Mouse (Mus musculus): ENCODE data around the gene Mgat5. TPM values are rescaled to one million over a fixed set of nuclear protein-coding genes. Genes with fewer than 3 reads are reported as not detected.

Mgat5 gene
- polyA plus RNA-seq, 2 experiments: 6.6 to 8.4 TPM

DNA sequence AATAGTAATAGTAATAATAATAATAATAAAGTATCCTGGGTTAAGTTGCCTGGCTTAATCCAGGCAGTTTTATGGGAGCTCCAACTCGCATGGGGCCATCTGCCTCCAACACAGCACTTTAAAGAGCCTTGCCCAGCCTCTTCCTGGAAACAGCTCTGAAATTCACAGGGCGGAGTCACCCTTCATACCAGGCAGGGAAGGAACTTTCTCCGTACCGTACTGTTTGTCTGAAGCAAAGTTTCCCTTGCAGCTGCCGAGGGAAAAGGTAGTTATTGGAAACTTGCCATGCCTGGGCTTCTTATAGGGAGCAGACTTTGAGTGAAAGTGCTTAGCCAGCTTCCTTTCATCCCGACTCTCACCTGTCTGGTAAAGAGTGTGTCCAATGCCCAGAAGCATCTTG is 232.3 kb downstream of the Mgat5 start:
- Histone ChIP-seq H3K4me2 (replicated peaks; ENCODE audit: low read depth, low read length, severe bottlenecking) (no peak overlapping the region), H3K9me3 (ENCODE audit: control insufficient read depth, low read length) (no peaks in the 10 kb centered on the region), H3K27me3 (ENCODE audit: control insufficient read depth, insufficient read depth, low read length) (no peaks in the 10 kb centered on the region), H3K4me1 (ENCODE audit: control insufficient read depth, insufficient read depth, low read length) (peaks cover 34% of the 10 kb centered on the region), H3K27ac (replicated peaks; ENCODE audit: low read depth, low read length) (no peak overlapping the region), H3K9ac (ENCODE audit: low read depth, low read length, severe bottlenecking) (no peak overlapping the region), H3K36me3 (ENCODE audit: control insufficient read depth, insufficient read depth, low read length) (no peaks in the 10 kb centered on the region), H3K4me3 (replicated peaks; ENCODE audit: low read length) (no peak overlapping the region)
- DNase-seq (ENCODE audit: low spot score) (peak; percentile 47), ATAC-seq (ENCODE audit: low FRiP score, low read depth) (no peak)
- WGBS: 23% methylated on average over 6 of the region's 6 CpGs
- no peak for TF ChIP-seq POLR2A (IDR thresholded peaks at IDR 0.05; ENCODE audit: borderline replicate concordance, extremely low read depth, insufficient read depth, insufficient read length)

DNA sequence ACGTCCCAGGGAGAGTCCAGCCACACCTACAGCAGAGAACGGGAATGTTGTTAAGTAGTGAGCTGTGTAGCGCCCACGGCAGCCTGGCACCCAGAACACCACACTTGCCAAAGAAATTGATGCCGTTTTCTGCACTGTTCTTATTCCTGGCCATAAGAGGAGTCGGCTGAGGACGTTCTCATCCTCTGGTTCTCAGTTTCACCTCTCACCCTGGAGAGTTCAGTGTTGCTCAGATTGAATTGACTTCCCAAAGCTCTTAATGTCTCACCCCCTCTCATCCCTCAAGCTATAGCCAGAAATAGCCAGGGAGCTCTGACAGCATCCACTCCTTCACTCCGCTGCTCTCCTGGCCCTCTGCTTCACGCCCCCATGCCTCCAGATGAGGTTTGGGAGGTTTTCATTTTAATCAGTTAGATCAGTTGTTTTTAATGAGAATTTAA is 234.7 kb downstream of the Mgat5 start:
- Histone ChIP-seq H3K36me3 (ENCODE audit: control insufficient read depth, insufficient read depth, low read length) (no peaks in the 10 kb centered on the region), H3K4me3 (replicated peaks; ENCODE audit: low read length) (no peak overlapping the region), H3K4me1 (ENCODE audit: control insufficient read depth, insufficient read depth, low read length) (peaks cover 49% of the 10 kb centered on the region), H3K27me3 (ENCODE audit: control insufficient read depth, insufficient read depth, low read length) (no peaks in the 10 kb centered on the region), H3K27ac (replicated peaks; ENCODE audit: low read depth, low read length) (no peak overlapping the region), H3K4me2 (replicated peaks; ENCODE audit: low read depth, low read length, severe bottlenecking) (no peak overlapping the region), H3K9ac (ENCODE audit: low read depth, low read length, severe bottlenecking) (no peak overlapping the region), H3K9me3 (ENCODE audit: control insufficient read depth, low read length) (no peaks in the 10 kb centered on the region)
- WGBS: 75% methylated on average over 9 of the region's 9 CpGs
- no peak for TF ChIP-seq POLR2A (IDR thresholded peaks at IDR 0.05; ENCODE audit: borderline replicate concordance, extremely low read depth, insufficient read depth, insufficient read length)
- ATAC-seq (ENCODE audit: low FRiP score, low read depth) (no peak), DNase-seq (ENCODE audit: low spot score) (no peak)

DNA sequence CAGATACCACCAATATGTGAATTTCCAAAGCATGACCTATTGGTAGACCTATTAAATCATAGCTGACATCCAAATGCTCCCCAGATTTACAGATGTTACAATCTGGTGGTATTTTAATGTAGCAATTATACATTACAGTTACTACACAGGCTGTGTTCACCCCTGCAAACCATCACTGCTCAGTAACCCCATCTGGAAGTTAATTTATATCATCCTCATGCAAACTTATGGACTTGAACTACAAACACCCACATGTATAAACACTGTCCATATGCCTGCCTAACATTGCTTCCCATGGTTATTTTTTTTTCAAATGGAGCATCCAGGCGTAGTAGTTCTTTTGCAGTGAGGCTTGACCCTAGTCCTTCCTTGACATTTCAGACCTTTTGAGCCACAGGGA is 236.2 kb downstream of the Mgat5 start:
- no peaks in the 10 kb centered on the region for H3K9me3 ChIP-seq (ENCODE audit: control insufficient read depth, low read length)
- TF ChIP-seq POLR2A (IDR thresholded peaks at IDR 0.05; ENCODE audit: borderline replicate concordance, extremely low read depth, insufficient read depth, insufficient read length): no peak
- H3K4me3 ChIP-seq (replicated peaks; ENCODE audit: low read length): no peak overlapping the region
- peaks cover 57% of the 10 kb centered on the region for H3K4me1 ChIP-seq (ENCODE audit: control insufficient read depth, insufficient read depth, low read length)
- no peak overlapping the region for H3K9ac ChIP-seq (ENCODE audit: low read depth, low read length, severe bottlenecking)
- no peaks in the 10 kb centered on the region for H3K27me3 ChIP-seq (ENCODE audit: control insufficient read depth, insufficient read depth, low read length)
- no peak for ATAC-seq (ENCODE audit: low FRiP score, low read depth)
- H3K4me2 ChIP-seq (replicated peaks; ENCODE audit: low read depth, low read length, severe bottlenecking): no peak overlapping the region
- WGBS: 70% methylated on average over 1 of the region's 1 CpGs
- no peaks in the 10 kb centered on the region for H3K36me3 ChIP-seq (ENCODE audit: control insufficient read depth, insufficient read depth, low read length)
- H3K27ac ChIP-seq (replicated peaks; ENCODE audit: low read depth, low read length): no peak overlapping the region
- no peak for DNase-seq (ENCODE audit: low spot score)

DNA sequence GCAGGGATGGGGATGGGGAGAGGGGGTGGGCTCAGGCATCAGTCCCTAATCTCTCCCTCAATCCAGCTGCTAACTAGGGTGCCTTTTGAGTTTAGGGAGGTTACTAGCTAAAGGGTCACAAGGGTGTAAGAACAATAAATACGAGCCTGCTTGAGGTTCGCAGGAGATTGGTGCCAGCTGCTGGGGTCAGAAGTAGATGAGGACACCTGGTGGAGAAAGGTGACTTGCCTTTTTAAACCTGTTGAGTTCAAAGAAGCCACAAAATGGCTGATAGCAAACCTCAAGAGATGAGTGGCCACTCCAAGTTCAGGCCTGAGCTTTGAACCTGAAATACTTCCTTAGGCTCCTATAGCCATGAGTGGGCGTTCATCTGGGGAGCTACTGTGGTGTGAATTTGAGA is 236.9 kb downstream of the Mgat5 start:
- H3K4me3 ChIP-seq (replicated peaks; ENCODE audit: low read length): no peak overlapping the region
- H3K27me3 ChIP-seq (ENCODE audit: control insufficient read depth, insufficient read depth, low read length): no peaks in the 10 kb centered on the region
- H3K27ac ChIP-seq (replicated peaks; ENCODE audit: low read depth, low read length): no peak overlapping the region
- 37% methylated on average over 3 of the region's 3 CpGs for WGBS
- DNase-seq (ENCODE audit: low spot score) (no peak), ATAC-seq (ENCODE audit: low FRiP score, low read depth) (no peak)
- H3K4me1 ChIP-seq (ENCODE audit: control insufficient read depth, insufficient read depth, low read length): peaks cover 55% of the 10 kb centered on the region
- TF ChIP-seq POLR2A (IDR thresholded peaks at IDR 0.05; ENCODE audit: borderline replicate concordance, extremely low read depth, insufficient read depth, insufficient read length): no peak
- H3K4me2 ChIP-seq (replicated peaks; ENCODE audit: low read depth, low read length, severe bottlenecking): no peak overlapping the region
- H3K9me3 ChIP-seq (ENCODE audit: control insufficient read depth, low read length): no peaks in the 10 kb centered on the region
- no peak overlapping the region for H3K9ac ChIP-seq (ENCODE audit: low read depth, low read length, severe bottlenecking)
- no peaks in the 10 kb centered on the region for H3K36me3 ChIP-seq (ENCODE audit: control insufficient read depth, insufficient read depth, low read length)

DNA sequence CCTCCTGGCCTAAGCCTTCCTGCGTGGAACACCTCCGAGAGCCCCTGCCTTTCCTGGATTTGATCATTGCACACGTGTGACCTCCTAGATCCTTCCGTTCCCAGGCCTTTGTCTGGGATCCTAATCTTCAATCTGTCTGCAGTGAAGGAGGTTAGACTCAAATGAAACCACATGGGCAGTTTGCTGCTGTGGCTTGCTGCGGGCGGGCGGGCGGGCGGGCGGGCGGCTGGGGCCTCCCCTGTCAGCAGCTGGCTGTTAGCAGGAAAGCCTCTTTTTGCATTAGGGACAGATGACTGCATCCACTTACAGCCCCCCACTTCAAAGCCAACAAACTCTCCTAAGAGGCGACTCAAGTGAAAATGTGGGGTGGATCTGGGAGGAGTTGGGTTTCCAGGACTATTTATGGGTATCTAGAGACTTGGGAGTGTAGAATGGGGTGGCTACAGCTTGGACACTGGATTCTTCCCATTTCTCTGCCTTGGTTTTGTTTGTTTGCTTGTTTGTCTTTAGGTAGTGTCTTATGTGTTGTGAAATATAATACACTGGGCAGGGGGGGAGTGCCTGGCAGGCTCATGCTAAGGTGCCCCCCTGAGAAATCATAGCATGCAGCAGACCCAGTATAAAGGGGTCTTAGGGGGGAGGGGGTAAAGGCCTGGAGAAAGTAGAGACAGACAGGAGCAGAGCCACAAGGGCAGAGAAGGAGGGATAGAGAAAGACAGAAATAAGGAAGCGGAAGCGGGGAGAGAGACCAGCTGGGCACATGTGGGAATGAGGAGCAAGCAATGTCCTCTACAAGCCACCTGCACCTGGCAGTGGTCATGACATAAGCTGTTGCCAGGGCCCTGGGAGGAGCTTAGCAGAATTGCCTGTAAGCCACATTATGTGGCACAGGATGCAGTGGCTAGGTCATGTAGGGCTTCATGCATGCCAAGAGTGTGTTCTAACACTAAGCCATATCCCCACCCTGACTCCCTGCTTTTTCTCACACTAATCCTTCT is 238.4 kb downstream of the Mgat5 start:
- peaks cover 4% of the 10 kb centered on the region for H3K36me3 ChIP-seq (ENCODE audit: control insufficient read depth, insufficient read depth, low read length)
- ATAC-seq (ENCODE audit: low FRiP score, low read depth): peak; percentile 67
- H3K4me3 ChIP-seq (replicated peaks; ENCODE audit: low read length): no peak overlapping the region
- DNase-seq (ENCODE audit: low spot score): peak; percentile 44
- H3K9me3 ChIP-seq (ENCODE audit: control insufficient read depth, low read length): 0 out of 2 replicates have a peak, but pooled peaks cover 1% of the 10 kb centered on the region
- no peaks in the 10 kb centered on the region for H3K27me3 ChIP-seq (ENCODE audit: control insufficient read depth, insufficient read depth, low read length)
- 0 out of 2 replicates have a peak overlapping the region, but pooled peaks have one; percentile 9 for H3K27ac ChIP-seq (replicated peaks; ENCODE audit: low read depth, low read length)
- no peak overlapping the region for H3K9ac ChIP-seq (ENCODE audit: low read depth, low read length, severe bottlenecking)
- H3K4me2 ChIP-seq (replicated peaks; ENCODE audit: low read depth, low read length, severe bottlenecking): no peak overlapping the region
- TF ChIP-seq POLR2A (IDR thresholded peaks at IDR 0.05; ENCODE audit: borderline replicate concordance, extremely low read depth, insufficient read depth, insufficient read length): no peak
- peaks cover 41% of the 10 kb centered on the region for H3K4me1 ChIP-seq (ENCODE audit: control insufficient read depth, insufficient read depth, low read length)
- 28% methylated on average over 14 of the region's 14 CpGs for WGBS
